Mouse (Mus musculus): Measurements from ENCODE around the gene Nsun7. TPM values are rescaled to one million over a fixed set of nuclear protein-coding genes. Genes with fewer than 3 reads are reported as not detected.

Nsun7 gene
- polyA plus RNA-seq, 1 experiment from 2014 or later, result 0.24 TPM

DNA sequence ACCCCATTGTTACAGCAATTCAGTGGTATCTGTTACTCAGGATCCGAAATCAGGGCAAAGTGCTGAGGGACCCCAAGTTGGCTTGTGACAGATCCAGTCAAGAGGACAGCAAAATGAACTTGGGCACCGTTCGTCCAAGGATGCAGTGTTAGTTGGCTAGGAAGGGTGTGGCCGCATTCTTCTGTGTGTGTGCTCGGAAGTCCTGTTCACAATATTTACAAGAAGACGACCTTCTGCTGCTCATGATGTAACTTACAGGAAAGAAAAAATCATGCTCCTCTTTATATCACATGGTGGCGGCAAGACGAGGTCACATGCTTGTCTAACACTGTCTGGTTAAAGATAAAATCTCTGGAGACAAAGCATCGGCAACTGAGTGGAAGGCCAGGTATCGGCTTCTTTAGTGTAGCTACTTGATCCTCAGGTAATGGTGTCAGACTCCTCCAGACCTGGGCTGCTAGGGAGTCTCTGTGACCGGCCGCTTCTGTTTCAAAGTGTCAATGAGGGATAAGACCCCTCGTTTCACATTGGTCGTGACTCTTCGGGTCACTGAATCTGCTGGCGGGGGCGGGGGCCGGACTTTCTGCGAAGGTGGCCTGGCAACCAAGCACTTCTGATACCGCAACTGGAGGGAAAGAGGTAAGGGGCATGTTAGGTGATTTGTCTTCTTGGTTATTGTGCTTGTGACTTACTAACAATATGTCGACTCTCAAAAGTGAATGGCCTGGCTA lies 42.6 kb downstream of the Nsun7 start:
- Histone ChIP-seq H3K27ac (replicated peaks in 1 of 2; ENCODE audit: control insufficient read depth in 1 of 2, insufficient read depth in 1 of 2, low read depth in 2 of 2, low read length in 2 of 2) (no peak overlapping the region), H3K36me3 (ENCODE audit: control insufficient read depth, insufficient read depth, low read length) (peaks cover 40% of the 10 kb centered on the region), H3K4me3 (ENCODE audit: control insufficient read depth in 1 of 2, insufficient read depth in 1 of 2, low read depth in 1 of 2, low read length in 2 of 2) (no peak overlapping the region), H3K9me3 (ENCODE audit: control insufficient read depth, low read length) (no peaks in the 10 kb centered on the region), H3K27me3 (ENCODE audit: control insufficient read depth, insufficient read depth, low read length) (no peaks in the 10 kb centered on the region), H3K4me2 (ENCODE audit: low read length) (no peak overlapping the region), H3K4me1 (ENCODE audit: control insufficient read depth in 2 of 2, insufficient read depth in 2 of 2, low read length in 2 of 2) (no peaks in the 10 kb centered on the region), H3K9ac (ENCODE audit: low read length) (no peak overlapping the region)
- no peak for ATAC-seq (ENCODE audit: insufficient number of reproducible peaks, insufficient read depth, low FRiP score, low read depth)
- WGBS, result 90% methylated on average over 21 of the region's 21 CpGs

- no peak overlapping the region for H3K9ac ChIP-seq (ENCODE audit: low read length)
- WGBS, result 93% methylated on average over 2 of the region's 2 CpGs
- no peaks in the 10 kb centered on the region for H3K9me3 ChIP-seq (ENCODE audit: control insufficient read depth, low read length)
- H3K27ac ChIP-seq (replicated peaks in 1 of 2; ENCODE audit: control insufficient read depth in 1 of 2, insufficient read depth in 1 of 2, low read depth in 2 of 2, low read length in 2 of 2), result no peak overlapping the region
- no peaks in the 10 kb centered on the region for H3K27me3 ChIP-seq (ENCODE audit: control insufficient read depth, insufficient read depth, low read length)
- peaks cover 47% of the 10 kb centered on the region for H3K36me3 ChIP-seq (ENCODE audit: control insufficient read depth, insufficient read depth, low read length)
- no peak overlapping the region for H3K4me3 ChIP-seq (ENCODE audit: control insufficient read depth in 1 of 2, insufficient read depth in 1 of 2, low read depth in 1 of 2, low read length in 2 of 2)
- H3K4me1 ChIP-seq (ENCODE audit: control insufficient read depth in 2 of 2, insufficient read depth in 2 of 2, low read length in 2 of 2), result no peaks in the 10 kb centered on the region
- no peak overlapping the region for H3K4me2 ChIP-seq (ENCODE audit: low read length)
- ATAC-seq (ENCODE audit: insufficient number of reproducible peaks, insufficient read depth, low FRiP score, low read depth), result no peak
Observed at GRCm38 (mm10) chr5:66302873-66303272, 43.2 kb downstream of the Nsun7 start.

GRCm38 (mm10) chr5:66304300-66305067 lies 44.8 kb downstream of the Nsun7 start:
- no peak overlapping the region for H3K4me2 ChIP-seq (ENCODE audit: low read length)
- no peak for ATAC-seq (ENCODE audit: insufficient number of reproducible peaks, insufficient read depth, low FRiP score, low read depth)
- WGBS, result 87% methylated on average over 11 of the region's 11 CpGs
- no peaks in the 10 kb centered on the region for H3K4me1 ChIP-seq (ENCODE audit: control insufficient read depth in 2 of 2, insufficient read depth in 2 of 2, low read length in 2 of 2)
- H3K9me3 ChIP-seq (ENCODE audit: control insufficient read depth, low read length), result no peaks in the 10 kb centered on the region
- peaks cover 58% of the 10 kb centered on the region for H3K36me3 ChIP-seq (ENCODE audit: control insufficient read depth, insufficient read depth, low read length)
- no peak overlapping the region for H3K4me3 ChIP-seq (ENCODE audit: control insufficient read depth in 1 of 2, insufficient read depth in 1 of 2, low read depth in 1 of 2, low read length in 2 of 2)
- H3K9ac ChIP-seq (ENCODE audit: low read length), result no peak overlapping the region
- H3K27me3 ChIP-seq (ENCODE audit: control insufficient read depth, insufficient read depth, low read length), result no peaks in the 10 kb centered on the region
- no peak overlapping the region for H3K27ac ChIP-seq (replicated peaks in 1 of 2; ENCODE audit: control insufficient read depth in 1 of 2, insufficient read depth in 1 of 2, low read depth in 2 of 2, low read length in 2 of 2)

DNA sequence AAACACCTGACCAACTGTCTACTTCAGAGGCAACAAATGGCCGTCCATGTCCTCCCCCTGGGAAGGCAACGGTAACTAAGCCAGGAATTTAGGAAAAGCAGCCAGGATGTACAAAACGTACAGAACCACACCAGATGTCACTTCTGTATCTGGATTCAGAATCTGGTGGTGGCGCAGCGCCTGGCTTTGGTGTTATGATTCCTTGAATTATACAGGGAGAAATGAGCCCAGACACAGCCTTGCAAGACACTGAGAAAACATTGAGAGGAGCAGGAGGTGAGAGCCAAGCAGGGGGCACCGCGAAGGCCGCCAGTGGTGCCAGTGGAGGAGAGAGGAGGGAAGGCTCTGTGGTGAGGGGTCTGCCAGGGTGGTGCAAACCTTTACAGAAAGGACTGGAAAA lies 45.8 kb downstream of the Nsun7 start:
- 87% methylated on average over 8 of the region's 8 CpGs for WGBS
- ATAC-seq (ENCODE audit: insufficient number of reproducible peaks, insufficient read depth, low FRiP score, low read depth), result no peak
- peaks cover 61% of the 10 kb centered on the region for H3K36me3 ChIP-seq (ENCODE audit: control insufficient read depth, insufficient read depth, low read length)

GRCm38 (mm10) chr5:66310328-66310727 lies 50.6 kb downstream of the Nsun7 start:
- H3K36me3 ChIP-seq (ENCODE audit: control insufficient read depth, insufficient read depth, low read length), result peaks cover 53% of the 10 kb centered on the region

More for the DNA sequence above, 45.8 kb downstream of the Nsun7 start:
- Histone ChIP-seq H3K27ac (replicated peaks in 1 of 2; ENCODE audit: control insufficient read depth in 1 of 2, insufficient read depth in 1 of 2, low read depth in 2 of 2, low read length in 2 of 2) (no peak overlapping the region), H3K27me3 (ENCODE audit: control insufficient read depth, insufficient read depth, low read length) (no peaks in the 10 kb centered on the region), H3K9me3 (ENCODE audit: control insufficient read depth, low read length) (no peaks in the 10 kb centered on the region), H3K9ac (ENCODE audit: low read length) (no peak overlapping the region), H3K4me1 (ENCODE audit: control insufficient read depth in 2 of 2, insufficient read depth in 2 of 2, low read length in 2 of 2) (no peaks in the 10 kb centered on the region), H3K4me2 (ENCODE audit: low read length) (no peak overlapping the region), H3K4me3 (ENCODE audit: control insufficient read depth in 1 of 2, insufficient read depth in 1 of 2, low read depth in 1 of 2, low read length in 2 of 2) (no peak overlapping the region)

GRCm38 (mm10) chr5:66310806-66311205 lies 51.1 kb downstream of the Nsun7 start:
- ATAC-seq (ENCODE audit: insufficient number of reproducible peaks, insufficient read depth, low FRiP score, low read depth), result no peak
- Histone ChIP-seq H3K4me3 (ENCODE audit: control insufficient read depth in 1 of 2, insufficient read depth in 1 of 2, low read depth in 1 of 2, low read length in 2 of 2) (no peak overlapping the region), H3K27me3 (ENCODE audit: control insufficient read depth, insufficient read depth, low read length) (no peaks in the 10 kb centered on the region), H3K36me3 (ENCODE audit: control insufficient read depth, insufficient read depth, low read length) (peaks cover 52% of the 10 kb centered on the region), H3K9me3 (ENCODE audit: control insufficient read depth, low read length) (no peaks in the 10 kb centered on the region), H3K27ac (replicated peaks in 1 of 2; ENCODE audit: control insufficient read depth in 1 of 2, insufficient read depth in 1 of 2, low read depth in 2 of 2, low read length in 2 of 2) (no peak overlapping the region), H3K4me2 (ENCODE audit: low read length) (no peak overlapping the region), H3K4me1 (ENCODE audit: control insufficient read depth in 2 of 2, insufficient read depth in 2 of 2, low read length in 2 of 2) (no peaks in the 10 kb centered on the region), H3K9ac (ENCODE audit: low read length) (no peak overlapping the region)
- 95% methylated on average over 11 of the region's 11 CpGs for WGBS

More at GRCm38 (mm10) chr5:66310328-66310727, 50.6 kb downstream of the Nsun7 start:
- WGBS, result 75% methylated on average over 9 of the region's 9 CpGs
- no peaks in the 10 kb centered on the region for H3K4me1 ChIP-seq (ENCODE audit: control insufficient read depth in 2 of 2, insufficient read depth in 2 of 2, low read length in 2 of 2)
- no peak for ATAC-seq (ENCODE audit: insufficient number of reproducible peaks, insufficient read depth, low FRiP score, low read depth)
- H3K9ac ChIP-seq (ENCODE audit: low read length), result no peak overlapping the region
- H3K27me3 ChIP-seq (ENCODE audit: control insufficient read depth, insufficient read depth, low read length), result no peaks in the 10 kb centered on the region
- no peaks in the 10 kb centered on the region for H3K9me3 ChIP-seq (ENCODE audit: control insufficient read depth, low read length)
- no peak overlapping the region for H3K4me2 ChIP-seq (ENCODE audit: low read length)
- H3K4me3 ChIP-seq (ENCODE audit: control insufficient read depth in 1 of 2, insufficient read depth in 1 of 2, low read depth in 1 of 2, low read length in 2 of 2), result no peak overlapping the region
- H3K27ac ChIP-seq (replicated peaks in 1 of 2; ENCODE audit: control insufficient read depth in 1 of 2, insufficient read depth in 1 of 2, low read depth in 2 of 2, low read length in 2 of 2), result no peak overlapping the region

- H3K27ac ChIP-seq (replicated peaks in 1 of 2; ENCODE audit: control insufficient read depth in 1 of 2, insufficient read depth in 1 of 2, low read depth in 2 of 2, low read length in 2 of 2), result no peak overlapping the region
- H3K9me3 ChIP-seq (ENCODE audit: control insufficient read depth, low read length), result no peaks in the 10 kb centered on the region
- H3K4me3 ChIP-seq (ENCODE audit: control insufficient read depth in 1 of 2, insufficient read depth in 1 of 2, low read depth in 1 of 2, low read length in 2 of 2), result no peak overlapping the region
- no peak overlapping the region for H3K4me2 ChIP-seq (ENCODE audit: low read length)
- H3K27me3 ChIP-seq (ENCODE audit: control insufficient read depth, insufficient read depth, low read length), result no peaks in the 10 kb centered on the region
- no peak for ATAC-seq (ENCODE audit: insufficient number of reproducible peaks, insufficient read depth, low FRiP score, low read depth)
- no peak overlapping the region for H3K9ac ChIP-seq (ENCODE audit: low read length)
- 91% methylated on average over 5 of the region's 5 CpGs for WGBS
- peaks cover 6 to 9% of the 10 kb centered on the region in 2 experiments for H3K4me1 ChIP-seq (ENCODE audit: control insufficient read depth in 2 of 2, insufficient read depth in 2 of 2, low read length in 2 of 2)
- H3K36me3 ChIP-seq (ENCODE audit: control insufficient read depth, insufficient read depth, low read length), result peaks cover 7% of the 10 kb centered on the region
Observed at GRCm38 (mm10) chr5:66315791-66316190, 56.1 kb downstream of the Nsun7 start.

All from heart, embryonic 14.5 days (tissue).